Mouse (Mus musculus): ENCODE measurements around the gene Sh3pxd2b.
A peak's percentile ranks its signal among the peaks of the same experiment; 100 is the strongest.

Sh3pxd2b gene

GRCm38 (mm10) chr11:32347607-32348432, at the start of gene Sh3pxd2b:
Sh3pxd2b (plus strand) TSS chr11:32347820.
- no peak for DNase-seq (ENCODE audit: low spot score in 2 of 2)

GRCm38 (mm10) chr11:32297866-32298531, 49.6 kb upstream of the Sh3pxd2b start:
- DNase-seq (ENCODE audit: low spot score in 2 of 2), result no peak

DNA sequence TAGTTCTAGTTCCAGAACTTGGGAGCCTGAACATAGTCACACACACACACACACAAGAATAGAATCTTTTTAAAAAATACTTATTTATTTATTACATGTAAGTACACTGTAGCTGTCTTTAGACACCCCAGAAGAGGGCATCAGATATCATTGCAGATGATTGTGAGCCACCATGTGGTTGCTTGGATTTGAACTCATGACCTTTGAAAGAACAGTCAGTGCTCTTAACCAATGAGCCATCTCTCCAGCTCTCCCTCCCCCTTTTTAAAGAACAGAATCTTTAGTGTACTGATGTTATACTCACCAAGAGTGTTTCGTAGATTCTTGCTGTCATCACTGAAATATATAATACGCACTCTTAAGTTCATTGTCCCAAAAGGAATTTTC, 49.1 kb upstream of the Sh3pxd2b start:
- no peak for DNase-seq (ENCODE audit: low spot score in 2 of 2)

GRCm38 (mm10) chr11:32299865-32300264, 47.8 kb upstream of the Sh3pxd2b start, which contains the start of gene Hbq1a:
Hbq1a (plus strand) TSS chr11:32300069.
- DNase-seq (ENCODE audit: low spot score in 2 of 2), result peak; percentile 50 to 54

GRCm38 (mm10) chr11:32300279-32301267, 47.0 kb upstream of the Sh3pxd2b start:
- no peak for DNase-seq (ENCODE audit: low spot score in 2 of 2)

DNA sequence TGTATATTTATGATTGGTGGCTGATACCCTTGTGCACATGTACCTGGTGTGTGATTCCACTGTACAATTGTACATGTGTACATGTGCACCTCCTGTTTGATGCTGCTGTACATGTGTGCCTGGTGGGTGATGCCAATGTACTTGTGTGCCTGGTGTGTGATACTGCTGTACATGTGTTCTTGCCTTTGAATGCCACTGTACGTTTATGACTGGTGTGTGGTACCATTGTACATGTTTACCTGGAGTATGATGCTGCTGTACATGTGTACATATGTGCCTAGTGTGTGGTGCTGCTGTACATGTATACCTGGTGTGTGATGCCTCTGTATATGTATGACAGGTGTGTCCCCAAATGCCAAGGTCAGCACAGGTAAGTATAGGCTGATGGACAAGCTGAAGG, 46.1 kb upstream of the Sh3pxd2b start:
- no peak for DNase-seq (ENCODE audit: low spot score in 2 of 2)

DNA sequence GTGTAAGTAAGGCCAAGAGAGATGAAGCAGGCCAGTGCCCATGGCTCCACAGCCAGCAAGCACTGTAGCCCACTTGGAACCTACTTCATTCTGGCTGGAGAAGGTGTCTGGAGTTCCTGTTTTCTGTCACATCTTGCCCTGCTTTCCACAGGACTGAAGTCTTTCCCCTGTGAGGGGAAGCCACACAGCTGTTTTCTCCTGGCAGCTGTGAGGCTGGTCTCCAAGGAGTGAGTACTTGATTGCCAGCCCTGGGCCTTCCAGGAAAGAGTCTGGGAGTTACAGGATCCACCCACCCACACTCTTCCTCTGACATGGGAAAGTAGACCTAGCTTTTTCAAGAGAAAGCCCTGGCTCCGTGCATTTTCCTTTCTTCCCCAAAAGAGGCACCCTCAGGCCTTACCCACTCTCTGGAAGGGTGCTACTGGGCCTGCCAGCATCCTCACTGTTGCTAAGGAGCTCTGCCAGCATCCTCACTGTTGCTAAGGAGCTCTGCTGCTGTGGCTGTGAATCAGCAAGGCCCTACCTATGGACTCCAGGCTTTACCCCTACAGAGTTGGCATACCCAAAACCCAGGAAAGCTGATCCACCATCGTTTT, 44.7 kb upstream of the Sh3pxd2b start:
- peak in 1 of 2 experiments; percentile 19 for DNase-seq (ENCODE audit: low spot score in 2 of 2)

GRCm38 (mm10) chr11:32303455-32303854, 44.2 kb upstream of the Sh3pxd2b start:
- no peak for DNase-seq (ENCODE audit: low spot score in 2 of 2)

DNA sequence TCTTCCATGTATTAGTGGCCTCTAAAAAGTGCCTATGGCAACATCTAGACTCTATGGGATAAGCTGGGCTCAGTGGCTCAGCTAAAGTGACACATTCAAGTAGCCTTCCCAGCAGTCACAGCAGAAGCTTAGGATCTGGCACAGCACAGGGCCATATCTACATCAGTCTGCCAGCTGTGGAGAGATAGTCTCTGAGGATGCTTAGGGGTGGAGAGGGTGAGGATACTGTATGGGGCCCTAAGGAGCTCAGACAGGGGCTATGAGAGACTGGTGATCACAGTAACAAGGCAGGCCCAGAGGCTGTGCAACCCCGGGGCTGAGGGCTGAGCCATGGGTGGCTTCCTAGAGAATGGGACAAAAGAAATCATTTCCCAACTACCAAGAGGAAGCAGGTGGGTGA, 40.6 kb upstream of the Sh3pxd2b start:
- DNase-seq (ENCODE audit: low spot score in 2 of 2), result no peak

- DNase-seq (ENCODE audit: low spot score in 2 of 2), result no peak
Observed at GRCm38 (mm10) chr11:32309446-32309845, 38.2 kb upstream of the Sh3pxd2b start.

- DNase-seq (ENCODE audit: low spot score in 2 of 2), result no peak
Observed at GRCm38 (mm10) chr11:32309928-32310327, 37.7 kb upstream of the Sh3pxd2b start.

GRCm38 (mm10) chr11:32316009-32316408, 31.6 kb upstream of the Sh3pxd2b start:
- no peak for DNase-seq (ENCODE audit: low spot score in 2 of 2)

- DNase-seq (ENCODE audit: low spot score in 2 of 2), result no peak
Observed at GRCm38 (mm10) chr11:32320507-32321195, 27.0 kb upstream of the Sh3pxd2b start.

- DNase-seq (ENCODE audit: low spot score in 2 of 2), result peak; percentile 39 to 46
Observed at GRCm38 (mm10) chr11:32321196-32321565, 26.4 kb upstream of the Sh3pxd2b start.

GRCm38 (mm10) chr11:32324609-32325008, 23.0 kb upstream of the Sh3pxd2b start:
- peak; percentile 85 to 88 for DNase-seq (ENCODE audit: low spot score in 2 of 2)

GRCm38 (mm10) chr11:32331075-32331474, 16.5 kb upstream of the Sh3pxd2b start:
- no peak for DNase-seq (ENCODE audit: low spot score in 2 of 2)

DNA sequence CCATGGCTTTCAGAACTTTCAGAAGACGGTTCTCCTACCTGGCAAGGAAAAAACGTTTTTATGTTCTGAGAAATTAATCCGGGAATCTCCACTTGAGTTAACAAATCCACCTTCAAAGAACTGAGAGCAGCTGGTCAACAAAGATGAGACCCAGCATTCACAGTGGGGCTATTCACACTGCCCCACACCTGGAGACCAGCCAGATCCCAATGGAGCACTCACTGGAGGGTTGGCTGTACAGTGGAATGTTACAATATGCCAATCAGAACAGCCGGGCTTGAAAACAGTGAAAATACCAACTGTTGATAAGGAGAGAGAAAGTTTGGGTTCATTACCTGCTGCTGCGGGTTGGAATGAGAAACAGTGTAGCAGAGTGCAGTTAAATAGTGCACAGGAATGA, 15.8 kb upstream of the Sh3pxd2b start:
- no peak for DNase-seq (ENCODE audit: low spot score in 2 of 2)

DNA sequence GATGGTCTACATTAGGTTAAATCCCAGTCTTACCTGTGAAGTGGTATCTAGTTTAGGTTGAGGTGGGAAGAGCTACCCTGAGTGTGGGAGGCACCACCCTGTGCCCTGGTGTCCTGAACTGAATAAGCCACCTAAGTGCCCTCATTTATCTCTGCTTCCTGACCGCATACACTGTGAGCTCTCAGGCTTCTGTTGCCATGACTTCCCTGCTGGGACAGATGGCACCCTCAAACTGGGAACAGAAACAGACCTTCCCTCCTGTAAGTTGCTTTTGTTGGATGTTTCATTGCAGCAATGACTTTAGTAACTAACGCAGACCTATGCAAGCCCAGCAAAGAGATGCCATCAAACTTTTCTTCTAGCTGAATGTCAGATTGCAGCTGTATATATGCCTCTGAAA, 14.4 kb upstream of the Sh3pxd2b start:
- DNase-seq (ENCODE audit: low spot score in 2 of 2), result no peak

DNA sequence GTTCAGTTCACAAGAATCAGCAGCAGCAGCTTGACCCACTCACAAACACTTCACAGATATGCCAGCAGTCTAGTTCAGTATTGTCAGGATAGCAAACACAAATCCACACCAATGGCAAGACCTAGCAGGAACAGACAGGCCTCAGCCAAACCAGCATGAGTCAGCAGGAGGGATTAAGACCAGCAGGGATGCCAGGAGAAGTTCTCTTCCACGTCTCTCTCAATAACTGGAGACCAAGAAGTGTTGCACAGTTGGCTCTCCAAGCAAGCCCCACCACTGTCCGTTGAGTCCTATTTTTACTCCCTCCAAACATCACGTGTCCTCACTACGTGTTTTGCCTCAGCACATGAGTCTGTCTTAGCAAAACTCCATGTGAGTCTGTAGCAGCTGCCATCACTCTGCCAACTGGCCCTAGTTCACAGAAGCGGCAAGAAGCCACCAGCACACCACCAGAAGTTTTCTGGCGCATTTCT, 11.1 kb upstream of the Sh3pxd2b start:
- DNase-seq (ENCODE audit: low spot score in 2 of 2), result no peak

DNA sequence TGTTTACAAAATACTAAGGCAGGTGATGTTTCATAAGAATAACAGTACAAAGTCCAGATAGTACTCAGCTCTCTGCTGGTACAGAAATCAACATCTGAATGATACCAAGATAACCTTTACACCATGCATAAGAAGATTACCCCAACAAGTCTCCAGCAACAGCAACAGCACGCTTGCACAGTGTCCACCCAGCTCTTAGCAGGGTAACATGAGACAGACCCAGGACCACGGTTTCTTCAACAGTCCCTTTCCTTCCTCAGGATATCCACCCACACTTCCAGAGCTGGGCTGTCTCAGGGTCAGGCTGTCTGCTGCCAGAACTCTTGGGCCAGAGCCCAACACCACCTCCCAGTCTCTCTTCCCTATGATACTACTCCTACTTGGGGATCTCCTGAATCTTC, 8.5 kb upstream of the Sh3pxd2b start:
- DNase-seq (ENCODE audit: low spot score in 2 of 2), result no peak

Data from frontal cortex, postnatal 25 days (tissue).